Mouse (Mus musculus): ENCODE data around the gene Nfil3.

Nfil3 gene

GRCm38 (mm10) chr13:52930582-52930981 lies 50.3 kb downstream of the Nfil3 start:
- peak; percentile 20 for DNase-seq (ENCODE audit: low spot score)

- peak; percentile 70 for DNase-seq (ENCODE audit: low spot score)
These were observed 51.4 kb downstream of the Nfil3 start, which contains the start of gene Auh for GRCm38 (mm10) chr13:52929209-52930171. TSS of gene Auh (minus strand) at chr13:52929681.

- DNase-seq (ENCODE audit: low spot score) = no peak
These were observed 52.5 kb downstream of the Nfil3 start for GRCm38 (mm10) chr13:52928392-52928791.

- DNase-seq (ENCODE audit: low spot score) = no peak
These were observed 56.4 kb downstream of the Nfil3 start for GRCm38 (mm10) chr13:52924457-52924856.

GRCm38 (mm10) chr13:52921966-52922365 lies 58.9 kb downstream of the Nfil3 start:
- DNase-seq (ENCODE audit: low spot score) = no peak

- DNase-seq (ENCODE audit: low spot score) = no peak
These were observed 59.6 kb downstream of the Nfil3 start for GRCm38 (mm10) chr13:52921065-52921825.

- no peak for DNase-seq (ENCODE audit: low spot score)
These were observed 61.0 kb downstream of the Nfil3 start for GRCm38 (mm10) chr13:52919790-52920352.

GRCm38 (mm10) chr13:52918333-52918732 lies 62.5 kb downstream of the Nfil3 start:
- DNase-seq (ENCODE audit: low spot score) = no peak

Data from ovary, postnatal 14 days (tissue).